Mouse (Mus musculus): ENCODE results near the gene Capsl. TPM values are rescaled to one million over a fixed set of nuclear protein-coding genes. Genes with fewer than 3 reads are reported as not detected.
A peak's percentile ranks its signal among the peaks of the same experiment; 100 is the strongest.

Gene Capsl
- not detected for total RNA-seq (2022)

DNA sequence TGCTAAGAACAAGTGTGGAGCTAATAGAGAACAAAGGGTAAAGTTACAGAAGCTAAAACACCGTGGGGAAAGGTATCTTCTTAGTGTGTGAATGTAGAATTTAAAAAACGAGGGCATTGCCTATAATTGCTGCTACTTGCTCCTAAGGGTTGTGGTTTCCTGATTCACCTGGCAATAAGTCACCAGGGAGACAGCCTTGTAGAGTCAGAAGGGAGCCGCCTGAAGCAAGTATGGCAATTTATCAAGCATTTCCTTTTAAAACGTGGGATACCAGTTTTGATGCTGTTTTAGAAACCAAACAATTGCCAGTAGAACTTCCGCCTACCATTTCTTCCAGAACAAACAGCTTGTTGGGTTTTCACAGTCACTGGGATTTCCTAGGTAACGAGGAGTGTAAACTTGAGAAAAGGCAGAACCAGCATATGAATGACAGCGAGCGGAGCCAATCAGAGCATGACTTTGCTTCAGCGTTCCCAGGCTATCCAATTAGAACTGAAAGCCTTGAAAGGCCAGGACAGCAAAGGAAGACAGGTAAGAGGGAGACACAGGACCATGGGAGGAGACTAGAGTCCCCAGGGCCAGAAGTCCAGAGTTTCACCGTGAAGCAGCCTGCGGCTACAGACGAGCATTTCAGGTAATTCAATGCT is at the start of gene Capsl:
TSS of gene Capsl (plus strand) at position 495 of the 647 bp plus-strand sequence.
- no peak for DNase-seq (ENCODE audit: low spot score)

DNA sequence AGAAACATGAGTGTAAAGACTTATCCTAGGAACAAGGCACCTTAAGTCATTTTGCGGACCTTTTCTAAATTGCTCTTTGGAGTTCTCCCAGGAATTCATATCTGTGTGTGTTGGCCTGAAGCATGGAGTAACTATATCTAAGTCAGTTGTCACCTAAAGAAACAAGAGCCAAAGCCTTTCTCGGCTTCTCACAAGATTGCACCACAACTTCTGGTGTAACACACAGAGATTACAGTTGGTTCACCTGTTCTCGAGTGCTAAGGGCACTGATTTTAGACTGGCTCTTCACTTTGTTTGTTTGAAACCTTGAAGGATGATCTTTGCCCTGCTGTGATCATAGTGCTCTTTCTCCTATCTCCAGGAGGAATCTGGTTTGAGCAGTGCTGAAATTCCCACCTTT is 26.4 kb upstream of the Capsl start:
- DNase-seq (ENCODE audit: low spot score) = no peak

DNA sequence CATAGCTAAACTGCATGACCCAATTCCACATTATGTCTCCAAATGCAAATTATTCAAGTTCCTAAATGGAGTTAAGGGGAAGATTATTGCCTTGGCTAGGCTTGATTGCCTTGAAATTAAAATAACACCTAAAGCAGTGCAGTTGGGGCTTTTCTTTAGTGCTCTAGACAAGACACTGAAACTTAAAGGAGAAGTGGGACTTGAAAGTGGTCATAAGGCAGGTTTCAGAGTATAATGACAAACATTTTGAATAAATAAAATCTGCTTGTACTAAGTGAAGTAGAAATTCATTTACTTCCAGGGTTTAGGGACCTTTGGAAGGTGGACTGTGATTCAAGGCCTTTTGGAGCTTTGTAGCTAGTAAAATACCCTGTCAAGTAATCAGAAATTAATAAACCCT is 14.7 kb upstream of the Capsl start:
- DNase-seq (ENCODE audit: low spot score) = no peak

DNA sequence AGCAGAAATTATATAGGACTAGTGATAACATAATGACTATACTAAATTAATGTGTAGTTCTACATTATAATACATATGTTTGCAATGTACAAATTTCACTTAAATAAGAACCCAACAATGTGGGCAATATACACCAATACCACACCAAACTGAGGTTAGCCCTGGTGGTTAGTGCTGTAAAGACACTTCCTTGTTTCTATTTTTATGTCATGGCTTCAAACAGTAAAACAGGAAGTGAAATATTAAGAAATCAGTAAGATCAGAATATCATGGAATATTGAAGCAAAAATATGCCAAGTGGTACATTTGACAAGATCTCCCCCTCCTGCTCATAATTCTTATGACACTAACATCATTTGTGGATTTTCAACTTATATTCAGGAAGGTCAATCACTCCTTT is 8.0 kb upstream of the Capsl start:
- DNase-seq (ENCODE audit: low spot score) = no peak

DNA sequence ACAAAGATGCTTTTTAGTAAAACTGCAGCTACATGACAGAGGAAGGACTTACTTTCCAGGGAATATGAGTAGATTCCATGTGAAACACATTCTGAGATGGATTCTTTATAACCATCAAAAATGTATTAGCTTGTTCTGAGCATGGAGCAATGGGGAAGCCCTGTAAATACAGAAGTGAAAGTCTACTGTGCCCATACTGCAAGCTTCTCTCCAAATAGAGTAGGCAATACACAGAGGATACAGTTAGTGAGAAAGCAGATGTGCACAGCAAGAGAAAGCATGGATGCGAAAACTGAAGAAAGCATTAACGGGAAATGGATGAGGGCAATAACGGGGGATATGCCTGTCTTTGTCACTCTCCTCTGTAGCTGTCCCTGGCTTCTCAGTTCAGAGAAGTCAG is 6.0 kb upstream of the Capsl start:
- DNase-seq (ENCODE audit: low spot score) = no peak

DNA sequence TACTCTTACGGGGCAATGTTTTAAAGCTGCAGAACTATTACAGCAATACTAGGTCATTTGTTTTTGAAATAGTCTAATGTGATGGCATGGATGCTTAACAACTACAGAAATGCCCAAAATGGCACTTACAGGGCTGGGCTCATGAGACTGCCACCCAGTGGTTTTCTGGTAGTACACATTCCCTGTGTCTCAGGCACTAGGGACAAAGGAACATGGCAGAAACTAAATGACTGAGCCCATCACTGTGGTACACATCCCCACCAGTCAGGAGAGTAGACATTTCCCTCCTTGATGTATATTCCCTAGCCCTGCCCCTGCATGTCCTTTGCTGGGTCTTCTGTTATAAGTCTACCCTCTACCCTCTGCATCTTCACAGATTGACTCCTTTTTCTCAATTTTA is 16.2 kb downstream of the Capsl start:
- no peak for DNase-seq (ENCODE audit: low spot score)

DNA sequence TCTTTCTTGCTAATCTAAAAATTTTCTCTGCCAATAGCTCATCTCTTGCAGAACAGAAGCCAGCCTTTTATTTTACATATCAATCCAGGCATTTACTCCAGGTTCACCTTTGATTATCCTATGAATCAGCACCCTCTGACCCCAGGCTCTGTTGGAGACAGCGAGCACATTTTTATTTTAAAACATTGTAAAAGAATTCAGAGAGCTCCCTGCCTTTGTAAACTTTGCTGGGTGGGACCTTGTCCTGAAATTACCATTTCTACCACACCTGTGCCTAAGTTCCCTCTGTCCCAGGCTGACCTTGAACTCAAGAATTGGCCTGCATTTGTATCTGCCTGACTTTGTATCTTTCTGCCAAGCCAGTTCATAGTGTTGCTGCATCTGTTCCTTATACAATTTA is 17.0 kb downstream of the Capsl start:
- no peak for DNase-seq (ENCODE audit: low spot score)

DNA sequence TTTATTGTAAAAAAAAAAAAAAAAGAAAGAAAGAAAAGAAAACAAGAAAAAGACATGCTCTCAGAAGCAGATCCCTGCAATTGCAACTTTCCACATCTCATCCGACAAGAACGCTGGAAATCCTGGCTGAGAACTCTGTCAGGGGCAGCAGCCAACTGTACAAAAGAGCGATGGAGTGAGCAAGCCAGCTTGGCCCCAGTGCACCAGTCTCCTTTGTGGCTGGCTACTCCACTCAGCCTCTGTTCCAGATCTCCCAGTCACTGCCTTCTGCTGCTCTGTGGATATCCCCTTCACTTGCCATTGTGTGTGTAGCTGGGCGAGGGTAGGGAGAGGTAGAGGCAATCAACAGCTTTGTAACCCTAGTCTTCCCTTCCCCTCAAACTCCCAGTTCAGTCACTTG is 18.4 kb downstream of the Capsl start:
- DNase-seq (ENCODE audit: low spot score) = no peak

DNA sequence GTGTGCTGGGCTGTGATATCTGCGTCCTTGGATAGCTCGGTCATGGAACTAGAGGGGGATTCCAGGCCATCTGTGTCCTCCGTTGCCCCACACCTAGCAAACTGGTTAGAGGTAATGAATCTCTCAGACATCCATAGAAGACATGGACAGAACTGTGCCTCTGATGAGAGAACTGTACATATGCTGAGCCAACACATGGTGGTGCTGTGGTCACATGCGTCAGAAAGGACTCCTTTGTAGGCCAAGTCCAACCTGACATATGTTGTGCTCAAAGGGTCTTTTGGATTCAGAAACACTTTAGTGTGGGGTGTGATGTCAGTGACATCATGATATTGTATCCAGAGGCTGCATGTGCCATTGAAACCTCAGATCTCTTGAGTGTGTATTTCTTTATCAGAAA is 19.4 kb downstream of the Capsl start:
- DNase-seq (ENCODE audit: low spot score) = peak; percentile 13

DNA sequence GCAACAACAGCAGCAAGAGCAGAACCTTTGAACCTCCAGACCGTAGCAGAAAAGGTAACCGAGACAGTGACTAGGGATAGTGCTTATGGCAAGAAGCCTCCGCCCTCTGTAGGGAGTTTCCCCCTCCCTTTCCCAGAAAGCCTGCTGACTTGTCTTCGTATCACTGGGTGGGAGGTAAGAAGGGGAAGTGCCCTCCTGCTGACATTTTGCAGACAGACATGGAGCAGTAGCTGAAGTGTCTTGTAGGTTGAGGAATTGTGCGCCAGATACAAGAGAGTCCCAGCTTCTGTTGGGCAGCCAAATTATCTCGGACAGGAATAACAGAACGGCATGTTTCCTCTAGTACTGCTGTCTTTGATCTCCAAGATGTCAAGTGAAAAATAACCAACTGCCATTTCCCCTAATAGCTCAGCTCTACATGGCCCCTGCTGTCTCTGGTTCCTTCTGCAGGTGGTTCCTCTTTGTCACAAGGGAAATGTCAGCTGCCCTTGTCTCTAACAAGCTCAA is 27.7 kb downstream of the Capsl start:
- DNase-seq (ENCODE audit: low spot score) = peak; percentile 1

DNA sequence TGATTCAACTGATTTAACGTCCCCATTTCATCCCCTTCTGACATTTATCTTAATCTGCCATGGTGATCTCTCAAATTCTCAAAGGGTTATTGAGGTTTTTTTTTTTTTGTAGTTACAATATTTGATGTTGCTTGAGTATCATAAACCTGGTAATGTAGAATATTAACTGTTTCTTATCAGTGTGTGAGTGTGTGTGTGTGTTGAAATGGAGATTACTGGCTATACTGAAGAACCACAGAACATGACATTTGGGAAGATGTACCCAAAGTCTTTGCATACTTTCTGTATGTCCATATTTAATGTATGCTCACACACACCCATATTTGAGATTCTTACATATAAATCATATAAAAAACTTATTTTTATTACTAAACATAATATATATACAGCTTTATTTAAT is 28.2 kb downstream of the Capsl start:
- DNase-seq (ENCODE audit: low spot score) = no peak

DNA sequence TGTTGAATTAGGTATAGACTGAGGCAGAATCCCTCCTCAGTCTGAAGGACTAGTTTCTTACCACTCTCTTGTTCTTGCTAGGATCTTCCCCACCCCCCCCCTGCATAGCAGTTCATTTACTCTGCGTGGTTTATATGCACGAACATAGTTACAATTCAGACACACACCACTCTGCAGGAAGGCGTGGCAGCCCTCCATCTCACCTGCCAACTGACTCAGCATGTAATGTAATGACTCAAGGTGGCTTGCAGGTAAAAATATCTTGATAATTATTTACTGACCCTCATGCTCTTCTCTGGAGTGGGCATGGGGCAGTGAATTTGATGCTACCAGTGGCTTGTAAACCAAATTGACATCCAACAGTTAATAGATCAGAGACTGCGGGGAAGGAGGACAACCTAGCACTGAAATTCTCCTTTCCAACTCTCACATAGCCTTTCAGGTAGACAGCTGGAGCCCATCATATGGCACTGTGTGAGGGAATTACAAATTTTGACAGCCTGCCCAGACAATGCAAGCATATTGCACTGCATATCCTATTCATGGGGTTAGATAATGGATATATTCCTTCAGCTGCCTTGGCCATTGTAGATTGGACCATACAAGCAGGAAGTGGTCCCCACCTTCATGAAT is 35.3 kb downstream of the Capsl start:
- no peak for DNase-seq (ENCODE audit: low spot score)

DNA sequence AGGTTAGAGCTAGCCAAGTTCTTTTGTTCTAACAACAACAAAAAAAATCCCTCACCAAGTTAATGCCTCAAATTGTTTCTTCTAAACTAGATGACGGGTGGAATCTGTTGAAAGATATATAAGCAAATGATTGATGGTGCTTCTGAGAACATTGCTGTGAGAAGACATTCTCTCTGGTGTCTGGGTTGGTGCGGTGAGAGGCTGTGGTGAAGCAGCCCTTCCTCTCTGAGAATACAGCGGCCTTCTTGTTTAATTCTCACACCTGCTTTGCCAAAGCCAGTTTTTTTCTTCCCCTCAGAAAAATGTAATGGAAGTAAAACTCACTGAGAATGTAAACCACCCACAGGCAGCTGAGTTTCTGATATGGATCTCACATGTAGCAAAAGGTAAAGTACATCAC is 36.3 kb downstream of the Capsl start:
- DNase-seq (ENCODE audit: low spot score) = no peak

DNA sequence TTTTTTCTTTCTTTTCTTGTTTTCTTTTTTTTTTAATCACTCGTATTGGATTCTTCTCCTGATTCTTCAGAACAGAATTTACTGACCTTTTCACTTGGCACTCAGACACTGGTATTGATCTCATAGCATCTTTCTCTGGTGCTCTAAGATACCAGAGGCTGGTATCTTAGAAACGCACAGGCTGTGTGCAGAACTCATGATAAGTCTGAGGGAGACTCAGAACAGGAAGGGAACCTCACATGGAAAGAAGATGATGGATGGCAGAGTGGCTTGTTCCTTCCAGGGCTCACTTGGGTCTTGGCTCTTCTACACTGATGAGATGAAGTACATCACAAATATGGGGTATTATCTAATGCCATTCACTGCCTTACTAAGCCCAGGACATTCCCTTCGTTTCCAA is 36.8 kb downstream of the Capsl start:
- DNase-seq (ENCODE audit: low spot score) = no peak

DNA sequence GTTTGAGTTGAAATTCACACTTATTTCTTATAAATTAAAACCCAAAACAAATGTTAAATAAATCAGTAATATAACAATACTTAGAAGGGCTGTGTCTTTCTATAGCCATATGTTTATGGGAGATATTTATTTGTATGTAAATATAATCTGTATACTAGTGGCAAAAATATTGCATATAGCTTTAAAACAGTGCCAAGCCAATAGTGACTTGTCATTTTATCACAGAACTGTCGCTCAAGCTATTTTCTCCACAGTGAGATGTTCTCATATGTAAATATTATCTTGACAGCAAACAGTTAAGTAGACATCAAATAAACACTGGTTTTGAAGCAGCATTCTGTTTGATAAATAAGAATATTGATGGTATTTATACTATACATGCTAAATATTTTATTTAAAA is 37.4 kb downstream of the Capsl start:
- DNase-seq (ENCODE audit: low spot score) = no peak

DNA sequence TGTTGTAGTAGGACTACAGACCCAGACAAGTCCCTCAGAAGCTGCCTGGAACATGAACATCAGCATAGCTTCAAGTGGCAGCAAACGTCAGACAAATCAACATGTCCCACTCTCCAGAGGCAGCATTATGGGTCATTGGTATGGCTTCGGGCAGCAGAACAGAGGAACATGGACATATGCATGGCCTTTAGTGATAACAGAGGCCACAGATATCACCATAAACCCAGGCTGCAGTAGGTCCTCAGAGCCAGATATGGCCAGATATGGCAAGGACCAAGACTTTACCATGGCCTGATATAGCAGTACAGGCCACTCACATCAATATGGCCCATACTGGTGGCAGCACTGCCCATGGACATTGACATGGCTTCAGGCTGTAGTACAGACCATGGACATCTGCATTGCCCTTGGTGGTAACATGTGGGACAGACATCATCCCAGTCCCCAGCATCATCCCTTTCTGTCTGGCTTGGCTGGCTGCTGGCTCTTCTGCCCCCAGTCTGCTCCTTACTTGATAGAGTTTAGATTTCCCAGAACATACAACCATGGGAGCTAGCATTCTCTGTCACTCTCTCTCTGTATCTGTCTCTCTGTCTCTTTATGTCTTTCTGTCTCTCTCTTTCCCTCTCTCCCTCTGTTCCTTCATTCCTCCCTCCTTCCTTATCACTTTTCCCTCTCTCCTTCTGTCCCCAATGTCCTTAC is 53.7 kb downstream of the Capsl start:
- DNase-seq (ENCODE audit: low spot score) = no peak

DNA sequence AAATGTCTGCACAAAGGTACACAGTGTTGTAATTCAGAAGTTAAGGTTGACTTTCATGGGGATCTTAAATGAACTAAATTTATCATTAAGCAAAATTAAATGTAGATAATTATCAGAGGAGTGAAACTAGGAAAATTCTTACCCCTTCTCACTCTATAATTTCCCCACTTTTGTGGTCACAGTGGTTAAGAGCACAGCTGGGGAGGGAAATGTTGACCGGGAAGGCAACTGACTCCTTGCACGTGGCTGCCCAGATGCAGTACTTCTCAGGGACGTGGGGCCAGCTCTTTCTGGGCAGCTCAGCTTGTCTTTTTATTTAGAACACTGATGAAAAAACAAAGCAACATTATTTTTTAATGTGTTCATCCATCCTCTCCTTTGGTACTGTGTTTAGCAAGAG is 56.2 kb downstream of the Capsl start:
- DNase-seq (ENCODE audit: low spot score) = no peak

Other genes starting within 250 kb of the Capsl start
- not detected for gene Ugt3a1, start 159.1 kb upstream of the Capsl start, total RNA-seq (2022)
- not detected for gene Ugt3a2, start 100.5 kb upstream of the Capsl start, total RNA-seq (2022)
- under 1 TPM; 0.11 to 0.37 (median 0.27) TPM for gene Il7r, start 94.1 kb downstream of the Capsl start, total RNA-seq (2022)

All from heart, adult 8-10 months (tissue).